Mouse (Mus musculus): ENCODE results near the gene Tcf7l1.

GRCm38 (mm10) chr6:72581625-72582382, 207.2 kb downstream of the Tcf7l1 start:
- TF ChIP-seq CTCF (IDR thresholded peaks at IDR 0.05; ENCODE audit: low read depth) (no peak), EP300 (IDR thresholded peaks at IDR 0.05; ENCODE audit: low read depth) (no peak)
